Mouse (Mus musculus): ENCODE results near the gene Cd52.
A peak's percentile ranks its signal among the peaks of the same experiment; 100 is the strongest.

Gene Cd52

DNA sequence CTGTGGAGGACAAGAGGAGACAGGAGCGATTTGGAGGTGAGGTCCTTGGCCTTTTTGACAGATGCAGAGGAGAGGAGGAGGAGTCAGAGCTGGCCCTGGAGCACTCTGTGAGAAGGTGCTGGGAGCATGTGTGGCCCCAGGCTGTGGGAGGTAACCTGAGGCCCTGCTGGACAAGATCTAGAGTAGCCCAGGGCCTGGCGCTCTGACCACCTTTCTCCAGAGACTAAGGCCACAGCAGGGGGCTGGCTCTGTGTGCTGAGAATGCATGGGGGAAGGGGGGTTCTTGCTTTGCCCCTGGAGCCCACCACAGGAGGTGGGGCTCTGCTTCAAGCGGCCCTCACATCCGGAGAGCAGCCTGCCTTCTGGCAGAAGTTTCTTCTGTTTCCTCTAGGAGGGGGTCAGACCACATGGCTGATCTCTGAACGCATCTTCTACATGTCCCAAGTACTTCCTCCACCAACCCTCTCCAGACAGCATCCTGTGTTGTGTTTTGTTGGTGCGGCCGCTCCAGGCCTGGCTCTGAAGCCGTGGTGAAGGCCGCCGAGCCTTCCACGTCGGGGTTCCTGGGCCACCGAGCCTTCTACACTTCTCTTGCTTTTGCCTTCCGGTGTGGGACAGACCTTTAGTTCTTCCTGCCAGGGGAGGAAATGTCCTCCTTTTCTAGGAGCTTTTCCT lies 23.4 kb upstream of the Cd52 start:
- no peak for DNase-seq

- no peak for DNase-seq
These were observed 22.1 kb upstream of the Cd52 start for GRCm38 (mm10) chr4:134117012-134117411.

- no peak for DNase-seq
These were observed 21.6 kb upstream of the Cd52 start for GRCm38 (mm10) chr4:134116501-134116900.

- no peak for DNase-seq
These were observed 20.6 kb upstream of the Cd52 start for GRCm38 (mm10) chr4:134115215-134116144.

DNA sequence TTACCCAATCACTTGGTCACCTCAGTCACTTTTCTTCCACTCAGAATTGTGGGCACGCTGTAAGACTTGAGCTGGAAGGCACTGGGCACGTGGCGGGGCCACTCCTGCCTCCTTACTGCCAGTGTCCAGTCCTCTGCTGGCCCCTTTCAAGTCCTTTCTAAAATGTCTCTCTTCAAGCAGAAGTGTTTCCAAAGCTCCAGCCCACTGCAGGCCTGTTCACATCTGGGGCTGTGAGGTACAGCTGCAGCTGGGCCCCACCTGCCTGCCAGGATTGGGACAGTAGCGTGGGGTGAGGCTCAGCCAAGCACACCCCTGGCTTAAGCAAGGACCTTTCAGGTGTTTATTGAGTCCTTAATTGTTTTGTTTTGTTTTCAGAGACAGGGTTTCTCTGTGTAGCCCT lies 19.2 kb upstream of the Cd52 start:
- DNase-seq: no peak

DNA sequence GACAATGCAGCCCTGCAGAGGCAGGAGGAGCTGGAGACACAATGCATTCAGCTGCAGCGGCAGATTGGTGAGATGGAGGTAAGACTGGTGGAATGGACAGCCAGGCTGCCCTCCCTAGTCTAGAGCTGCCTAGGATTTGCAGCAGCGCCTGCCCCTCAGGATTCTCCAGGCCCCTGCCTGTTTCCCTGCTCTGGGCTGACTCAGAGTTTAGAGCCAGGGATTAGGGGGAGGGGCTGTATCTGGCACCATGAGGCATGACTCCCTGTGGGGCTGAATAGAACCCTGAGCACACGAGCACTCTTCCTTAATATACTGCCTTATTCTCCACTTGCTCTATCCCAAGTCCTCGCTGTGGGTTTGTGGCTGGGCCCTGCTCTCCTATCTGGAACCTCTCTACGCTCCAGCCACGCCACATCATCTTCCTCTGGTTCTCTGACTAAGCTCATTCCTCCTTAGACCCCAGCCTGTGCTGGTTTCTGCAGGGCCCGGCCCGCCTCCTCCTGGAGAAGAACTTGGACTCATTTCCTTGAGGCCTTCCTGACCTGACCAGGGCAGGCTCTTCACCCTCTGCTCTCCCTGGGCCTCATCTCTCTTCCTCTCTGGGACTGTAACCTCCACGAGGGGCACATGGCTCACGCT lies 18.6 kb upstream of the Cd52 start:
- no peak for DNase-seq

- DNase-seq: no peak
These were observed 17.5 kb upstream of the Cd52 start for GRCm38 (mm10) chr4:134112403-134112802.

DNA sequence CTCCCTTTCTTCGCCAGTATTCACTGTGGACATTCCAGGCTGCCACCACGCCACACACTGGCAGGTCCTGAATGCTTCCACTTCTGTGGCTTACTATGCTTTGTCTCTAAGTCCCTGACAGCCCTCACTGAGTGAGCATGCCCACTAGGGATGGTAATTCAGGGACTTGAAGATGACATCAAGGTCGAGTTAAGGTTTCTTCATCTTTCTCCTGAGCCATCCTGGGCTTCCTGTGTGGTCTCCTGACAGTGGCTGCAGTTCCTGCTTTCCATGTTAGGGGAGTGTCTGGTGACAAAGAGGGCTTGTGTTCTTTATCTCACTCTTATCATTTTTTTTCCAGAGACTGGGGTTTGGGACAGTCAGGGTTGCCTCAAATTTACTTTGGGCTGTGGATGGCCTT lies 15.8 kb upstream of the Cd52 start:
- no peak for DNase-seq

GRCm38 (mm10) chr4:134108196-134108595 lies 13.3 kb upstream of the Cd52 start:
- DNase-seq: no peak

GRCm38 (mm10) chr4:134107730-134108129 lies 12.8 kb upstream of the Cd52 start:
- DNase-seq: no peak

- DNase-seq: no peak
These were observed 11.2 kb upstream of the Cd52 start for GRCm38 (mm10) chr4:134106105-134106504.

GRCm38 (mm10) chr4:134102742-134103119 lies 7.8 kb upstream of the Cd52 start:
- no peak for DNase-seq

DNA sequence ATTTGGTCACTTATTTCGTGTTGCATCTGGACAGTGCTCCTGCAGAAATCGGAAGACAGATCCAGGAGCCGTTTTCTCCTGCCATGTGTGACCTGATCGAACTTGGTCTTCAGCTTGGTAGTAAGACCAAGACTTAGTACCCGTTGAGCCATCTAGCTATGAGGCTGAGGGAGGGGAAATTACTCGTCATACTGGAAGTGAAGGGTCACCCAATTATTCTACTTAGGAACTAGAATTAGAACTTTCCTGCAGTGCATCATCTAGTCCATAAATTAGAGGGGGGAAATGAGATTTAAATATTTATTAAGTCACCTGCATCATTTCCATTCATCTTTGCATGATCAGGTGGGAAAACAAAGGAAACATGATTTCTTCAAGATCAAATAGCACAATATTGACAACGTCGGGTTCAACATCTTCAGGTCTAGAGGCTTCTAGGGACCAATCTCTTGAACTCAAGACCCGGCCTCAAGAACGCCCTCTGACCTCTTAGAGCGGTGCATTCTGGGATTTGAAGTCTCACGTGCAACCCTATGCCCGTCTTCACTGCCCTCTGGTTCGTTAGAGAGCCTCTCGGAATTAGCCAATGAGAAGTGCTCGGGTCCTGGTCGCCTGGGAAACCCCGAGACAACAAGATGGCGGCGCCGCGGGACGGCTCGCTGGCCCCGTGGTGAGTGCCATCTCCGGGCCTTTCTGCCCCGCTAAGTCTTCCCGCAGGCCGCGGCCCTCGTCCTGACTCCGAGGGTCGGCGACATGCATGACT lies 7.3 kb upstream of the Cd52 start, which contains the start of gene Ubxn11:
TSS of gene Ubxn11 (plus strand) at position 592 of the 763 bp plus-strand sequence.
- DNase-seq: peak; percentile 85

DNA sequence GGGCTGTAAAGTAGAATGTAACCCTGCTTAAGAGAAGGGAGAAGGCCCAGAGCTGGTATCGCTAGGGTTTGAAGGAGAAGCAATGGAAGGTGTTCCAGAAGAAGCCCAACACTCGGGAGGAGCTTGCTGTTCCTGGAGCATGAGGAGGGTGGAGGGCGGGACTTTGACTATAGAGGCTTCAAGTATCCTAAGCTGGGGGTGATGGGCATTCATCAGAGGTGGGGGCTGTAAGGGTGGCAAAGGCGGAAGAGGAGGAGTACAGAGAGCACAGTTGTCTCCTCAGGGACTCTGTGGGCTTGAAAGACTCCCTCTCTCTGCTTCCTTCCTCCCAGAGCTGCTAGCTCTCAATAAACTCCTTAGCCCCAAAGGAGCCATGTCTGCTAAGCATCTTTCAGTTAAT lies 5.4 kb upstream of the Cd52 start:
- DNase-seq: no peak

DNA sequence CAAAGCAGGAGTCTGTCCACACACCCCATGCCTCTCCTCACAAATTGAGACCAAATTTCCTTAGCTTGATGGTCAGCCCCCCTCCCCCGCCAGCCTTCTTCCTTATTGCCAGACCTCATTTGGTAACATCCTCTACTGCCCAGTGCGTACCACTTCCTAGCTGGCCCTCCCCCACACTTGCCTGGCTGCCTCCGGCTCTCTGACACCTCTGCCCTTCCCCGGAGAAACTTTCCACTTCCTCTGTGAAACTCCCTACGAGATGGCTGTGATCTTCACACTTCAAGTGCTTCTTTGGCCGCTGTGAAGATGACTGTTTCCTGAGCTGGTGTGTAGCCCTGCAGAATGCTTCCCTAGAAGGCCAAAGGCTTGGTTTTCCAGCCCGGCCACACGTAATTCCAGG lies 3.7 kb upstream of the Cd52 start:
- DNase-seq: no peak

GRCm38 (mm10) chr4:134097015-134097608 lies 2.2 kb upstream of the Cd52 start:
- DNase-seq: no peak

DNA sequence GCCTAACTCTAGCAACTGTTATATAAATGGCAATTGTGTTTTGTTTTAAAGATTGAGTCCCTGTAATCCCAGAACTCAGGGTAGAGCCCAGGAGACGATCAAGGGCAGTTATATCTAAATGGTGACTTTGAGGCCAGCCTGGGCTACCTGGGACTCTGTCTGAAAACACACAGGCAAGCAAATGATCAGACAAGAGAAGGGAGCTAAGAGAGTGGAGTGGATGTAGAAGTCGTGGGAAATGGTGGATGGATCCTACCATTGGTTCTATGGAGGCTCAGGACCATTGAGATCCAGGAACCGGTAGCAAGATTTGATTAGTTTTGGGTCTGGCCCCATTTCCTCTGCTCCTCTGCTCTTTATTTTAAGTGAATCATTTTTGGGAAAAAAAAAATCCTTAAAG lies 1.2 kb upstream of the Cd52 start:
- no peak for DNase-seq

DNA sequence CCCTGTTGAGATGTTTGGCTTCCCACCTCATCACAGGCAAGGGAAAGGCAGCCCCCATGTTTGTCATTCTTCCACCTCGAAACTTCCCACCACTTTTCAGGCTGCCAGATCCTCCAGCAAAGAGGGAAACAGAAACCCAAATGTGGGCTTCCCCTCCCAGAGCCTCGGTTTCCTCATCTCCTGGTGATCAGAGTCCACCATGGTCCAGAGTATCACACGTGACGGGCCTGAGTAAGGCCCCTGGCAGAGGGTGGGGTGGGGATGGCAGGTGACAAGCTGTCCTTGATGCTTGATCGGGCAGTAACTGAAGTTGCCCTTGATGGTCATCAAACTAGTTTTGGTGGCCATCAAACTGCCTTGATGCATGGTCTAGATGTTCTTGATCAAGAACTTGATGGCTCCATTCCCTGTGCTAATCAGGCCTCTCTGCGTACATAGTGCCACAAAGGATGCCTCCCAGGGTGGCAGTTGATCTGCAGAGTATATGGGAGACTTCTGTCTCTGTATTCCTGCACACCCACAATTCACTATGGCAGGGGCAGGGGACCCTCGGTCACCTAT lies 798 bp downstream of the Cd52 start:
- no peak for DNase-seq

DNA sequence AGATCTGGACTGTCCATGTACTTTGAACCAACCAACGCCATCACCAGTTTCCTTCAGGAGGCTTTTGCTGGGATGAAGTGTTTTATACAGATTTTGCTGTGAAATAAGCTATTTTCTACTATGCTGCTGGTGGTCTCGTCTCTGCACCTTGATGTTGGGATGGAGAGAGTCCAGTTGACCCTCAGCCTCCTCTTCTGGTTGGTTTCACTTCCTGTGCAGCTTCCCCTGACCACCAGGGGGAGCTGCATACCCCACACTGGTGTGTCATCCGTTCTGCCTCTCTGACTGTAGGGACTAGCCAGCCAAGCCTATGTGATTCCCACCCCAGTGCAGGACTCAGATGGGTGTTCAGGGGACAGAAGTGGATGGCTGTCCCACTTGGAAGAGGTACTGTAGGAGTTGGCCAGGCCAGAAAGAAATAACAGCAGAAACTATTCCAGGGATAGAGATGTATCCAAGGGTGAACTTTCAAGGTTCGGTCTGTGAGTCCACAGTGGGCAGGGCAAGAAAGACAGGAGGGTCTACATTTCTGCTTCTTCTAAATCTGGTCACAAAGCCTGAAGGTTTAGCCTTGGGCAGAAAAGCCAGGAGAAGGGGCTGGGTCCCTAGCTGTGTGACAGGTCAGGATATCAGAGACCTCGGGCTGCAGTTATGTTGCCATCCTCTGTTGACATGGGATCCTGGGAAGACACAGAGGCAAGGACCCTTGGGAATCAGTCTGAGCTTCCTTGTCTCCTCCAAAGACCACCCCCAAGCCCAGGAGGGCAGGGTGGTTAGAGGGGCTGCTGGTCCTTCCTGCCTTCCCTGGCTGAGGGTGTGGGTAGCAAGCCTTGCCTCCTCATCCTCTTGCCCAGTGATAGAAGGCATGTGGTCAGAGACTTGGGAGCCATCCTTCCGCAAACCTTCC lies 2.2 kb downstream of the Cd52 start:
- DNase-seq: peak; percentile 32

DNA sequence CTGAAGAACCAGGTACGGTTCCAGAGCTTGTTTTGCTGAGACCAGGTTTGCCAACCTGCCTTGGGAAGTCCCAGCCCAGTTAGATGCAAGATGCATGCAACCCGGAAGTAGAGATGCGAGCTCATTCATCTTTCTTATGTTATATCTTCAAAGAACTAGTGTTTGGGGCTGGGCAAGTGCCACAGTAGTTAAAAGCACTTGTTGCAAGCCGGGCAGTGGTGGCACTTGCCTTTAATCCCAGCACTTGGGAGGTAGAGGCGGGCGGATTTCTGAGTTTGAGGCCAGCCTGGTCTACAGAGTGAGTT lies 3.7 kb downstream of the Cd52 start:
- no peak for DNase-seq

- no peak for DNase-seq
These were observed 4.2 kb downstream of the Cd52 start for GRCm38 (mm10) chr4:134090521-134091224.
